In genomic region chr7:4705098-4705497, GRCm38 (mm10) we compare ENCODE assay signal across 8 mouse cellular contexts. TPM values are rescaled to one million over a fixed set of nuclear protein-coding genes. Genes with fewer than 3 reads are reported as not detected.
DNase-seq lines count a peak whose midpoint lies in the region; ATAC-seq and TF ChIP-seq lines count a peak whose summit lies in the region.

No protein-coding gene starts in this region.

- H3K4me3 ChIP-seq in hindbrain, embryonic 11.5 days (ENCODE audit: low read depth, low read length), result no peak overlapping the region
- H3K4me3 ChIP-seq in hindbrain, embryonic 13.5 days, result no peak overlapping the region
- peak overlapping the region in 1 of 2 experiments; percentile 33; a peak in 2 of 4 replicates for H3K4me3 ChIP-seq in MEL (ENCODE audit: control insufficient read depth in 1 of 2, insufficient read depth in 1 of 2, low read depth in 2 of 2, low read length in 2 of 2)
- H3K4me3 ChIP-seq in limb, embryonic 10.5 days, result no peak overlapping the region

- WGBS in hindbrain, embryonic 11.5 days, result 37% methylated on average over 18 of the region's 18 CpGs
- WGBS in hindbrain, embryonic 13.5 days, result 33% methylated on average over 18 of the region's 18 CpGs
- 44% methylated on average over 18 of the region's 18 CpGs for WGBS in limb, embryonic 10.5 days

- peak; percentile 77 to 92 (median 84) for TF ChIP-seq CTCF in MEL (IDR thresholded peaks at IDR 0.05 in 2 of 3, conservative IDR thresholded peaks at IDR 0.05 in 1 of 3; ENCODE audit: control insufficient read depth in 1 of 3, insufficient read depth in 1 of 3, low read depth in 2 of 3, low read length in 3 of 3, poor library complexity in 1 of 3, severe bottlenecking in 1 of 3)

- H3K9ac ChIP-seq in hindbrain, embryonic 11.5 days (ENCODE audit: low read depth, low read length), result no peak overlapping the region
- H3K9ac ChIP-seq in hindbrain, embryonic 13.5 days, result no peak overlapping the region
- H3K9ac ChIP-seq in MEL (ENCODE audit: control insufficient read depth, low read depth, low read length, poor library complexity, severe bottlenecking), result peak overlapping the region; percentile 64

- no peak overlapping the region for H3K27ac ChIP-seq in hindbrain, embryonic 11.5 days (ENCODE audit: low read depth, low read length)
- no peak overlapping the region for H3K27ac ChIP-seq in hindbrain, embryonic 13.5 days
- H3K27ac ChIP-seq in MEL (ENCODE audit: control insufficient read depth, low read depth, low read length), result no peak overlapping the region
- no peak overlapping the region for H3K27ac ChIP-seq in limb, embryonic 10.5 days

- no peak for TF ChIP-seq POLR2A in MEL (IDR thresholded peaks at IDR 0.05; ENCODE audit: control insufficient read depth in 1 of 2, insufficient read depth in 1 of 2, low read depth in 1 of 2, low read length in 2 of 2, poor library complexity in 1 of 2)

- H3K79me2 ChIP-seq in MEL (ENCODE audit: control insufficient read depth, insufficient read depth, low read length, poor library complexity), result no peaks in the 10 kb centered on the region

- peak; percentile 89 for TF ChIP-seq RAD21 in MEL (IDR thresholded peaks at IDR 0.05; ENCODE audit: low read depth, low read length)

- TF ChIP-seq EP300 in MEL (IDR thresholded peaks at IDR 0.05; ENCODE audit: low read depth in 1 of 2, low read length in 2 of 2), result no peak

- H3K4me2 ChIP-seq in hindbrain, embryonic 11.5 days (replicated peaks; ENCODE audit: low read depth, low read length), result no peak overlapping the region
- H3K4me2 ChIP-seq in hindbrain, embryonic 13.5 days, result no peak overlapping the region

- ATAC-seq in hindbrain, embryonic 11.5 days (ENCODE audit: low FRiP score), result no peak
- ATAC-seq in hindbrain, embryonic 13.5 days (ENCODE audit: low FRiP score), result no peak

- no peaks in the 10 kb centered on the region for H3K4me1 ChIP-seq in hindbrain, embryonic 11.5 days (replicated peaks; ENCODE audit: control insufficient read depth, insufficient read depth, low read length)
- peaks cover 7% of the 10 kb centered on the region; the same call in 1 of the 2 replicates for H3K4me1 ChIP-seq in hindbrain, embryonic 13.5 days (replicated peaks)
- H3K4me1 ChIP-seq in MEL (ENCODE audit: control insufficient read depth in 1 of 2, insufficient read depth in 2 of 2, low read length in 2 of 2), result no peaks in the 10 kb centered on the region
- H3K4me1 ChIP-seq in limb, embryonic 10.5 days, result no peaks in the 10 kb centered on the region

- peaks cover 12% of the 10 kb centered on the region for H3K36me3 ChIP-seq in hindbrain, embryonic 11.5 days (ENCODE audit: control insufficient read depth, insufficient read depth, low read length)
- peaks cover 95% of the 10 kb centered on the region for H3K36me3 ChIP-seq in hindbrain, embryonic 13.5 days
- no peaks in the 10 kb centered on the region for H3K36me3 ChIP-seq in MEL (ENCODE audit: control insufficient read depth in 1 of 2, insufficient read depth in 2 of 2, low read length in 2 of 2)
- H3K36me3 ChIP-seq in limb, embryonic 10.5 days, result peaks cover 97% of the 10 kb centered on the region

- H3K9me3 ChIP-seq in hindbrain, embryonic 11.5 days (ENCODE audit: control insufficient read depth, low read length), result no peaks in the 10 kb centered on the region
- H3K9me3 ChIP-seq in hindbrain, embryonic 13.5 days, result no peaks in the 10 kb centered on the region
- no peaks in the 10 kb centered on the region for H3K9me3 ChIP-seq in MEL (replicated peaks; ENCODE audit: insufficient read depth, low read length)
- no peaks in the 10 kb centered on the region for H3K9me3 ChIP-seq in limb, embryonic 10.5 days (replicated peaks)

- DNase-seq in hindbrain, embryonic 11.5 days (ENCODE audit: low spot score), result peak; percentile 74
- DNase-seq in 416B (ENCODE audit: low read depth) (peak; percentile 39), MEL (ENCODE audit: low read depth, low spot score) (peak; percentile 78)
- peak; percentile 55 to 68 for DNase-seq in cerebellum, postnatal 25 days
- DNase-seq in limb, embryonic 10.5 days (ENCODE audit: low spot score), result peak; percentile 45
- DNase-seq in naive thymus-derived CD4-positive, alpha-beta T cell, adult 2 months (ENCODE audit: low read depth), result peak; percentile 41
- no peak for DNase-seq in layer of hippocampus, adult 9-11 months

- no peaks in the 10 kb centered on the region for H3K27me3 ChIP-seq in hindbrain, embryonic 11.5 days (ENCODE audit: control insufficient read depth, insufficient read depth, low read length)
- H3K27me3 ChIP-seq in hindbrain, embryonic 13.5 days, result no peaks in the 10 kb centered on the region
- peaks cover 0 to 3% of the 10 kb centered on the region in 2 experiments; a peak in 2 of 4 replicates for H3K27me3 ChIP-seq in MEL (ENCODE audit: control insufficient read depth in 1 of 2, insufficient read depth in 2 of 2, low read length in 2 of 2)
- no peaks in the 10 kb centered on the region for H3K27me3 ChIP-seq in limb, embryonic 10.5 days (ENCODE audit: low read depth, poor library complexity, severe bottlenecking)

TF ChIP-seq in MEL, 35 proteins besides CTCF, POLR2A, EP300 and RAD21 (continues in another document):
- TF ChIP-seq ZKSCAN1 (IDR thresholded peaks at IDR 0.05; ENCODE audit: low read depth, low read length) (no peak), GABPA (IDR thresholded peaks at IDR 0.05; ENCODE audit: low read depth, low read length) (no peak), MXI1 (IDR thresholded peaks at IDR 0.05; ENCODE audit: low read depth, low read length) (no peak), POLR2AphosphoS5 (IDR thresholded peaks at IDR 0.05; ENCODE audit: borderline replicate concordance, low read depth, low read length) (no peak), TAL1 (IDR thresholded peaks at IDR 0.05; ENCODE audit: low read length) (no peak), ZC3H11A (IDR thresholded peaks at IDR 0.05; ENCODE audit: low read depth, low read length) (peak; percentile 84), UBTF (IDR thresholded peaks at IDR 0.05; ENCODE audit: borderline replicate concordance, insufficient read depth, low read depth, low read length) (no peak), SIN3A (IDR thresholded peaks at IDR 0.05; ENCODE audit: low read length) (peak; percentile 32; the same call in 1 of the 2 replicates), MAFK (IDR thresholded peaks at IDR 0.05; ENCODE audit: borderline replicate concordance, low read depth, low read length) (no peak), POLR2AphosphoS2 (IDR thresholded peaks at IDR 0.05; ENCODE audit: low read length) (no peak), HCFC1 (IDR thresholded peaks at IDR 0.05; ENCODE audit: low read depth, low read length) (peak; percentile 46; the same call in 1 of the 2 replicates), CHD2 (IDR thresholded peaks at IDR 0.05; ENCODE audit: low read length) (no peak), USF2 (IDR thresholded peaks at IDR 0.05; ENCODE audit: borderline replicate concordance in 1 of 2, insufficient read depth in 1 of 2, low read depth in 1 of 2, low read length in 2 of 2) (no peak), ZMIZ1 (IDR thresholded peaks at IDR 0.05; ENCODE audit: low read depth, low read length) (no peak), TBP (IDR thresholded peaks at IDR 0.05; ENCODE audit: low read depth, low read length) (peak; percentile 81), SMC3 (IDR thresholded peaks at IDR 0.05; ENCODE audit: low read depth, low read length) (peak; percentile 84)

RNA-seq across cellular contexts. Expression of gene Brsk1, which starts 14.7 kb away (rescaled TPM):
- polyA plus RNA-seq in hindbrain, embryonic 11.5 days (2014; fragmentation: Nextera tagmentation; extraction: Ambion mirVana), result 3.1 and 5.1 TPM in 2 replicates
- 7.2 and 7.5 TPM in 2 replicates for polyA plus RNA-seq in hindbrain, embryonic 13.5 days (2015; fragmentation: Nextera tagmentation; extraction: Ambion mirVana)
- total RNA-seq in MEL (2012; rRNA removed), result not detected in 2 replicates
- polyA plus RNA-seq in MEL (2012; ENCODE audit: insufficient read depth in 1 of 2, insufficient read length in 2 of 2, low read depth in 1 of 2, low replicate concordance in 2 of 2, missing spikeins in 1 of 2), result under 1 TPM in 1 of 2 experiments, not detected in 1; 0.06 TPM
- 1.3 TPM in 2 replicates for polyA plus RNA-seq in limb, embryonic 10.5 days (2016; fragmentation: Nextera tagmentation; extraction: Ambion mirVana)

RNA-seq across cellular contexts. Expression of gene Tmem150b, which starts 20.0 kb away (rescaled TPM):
- 0.22 and 0.26 TPM in 2 replicates for polyA plus RNA-seq in hindbrain, embryonic 11.5 days (2014; fragmentation: Nextera tagmentation; extraction: Ambion mirVana)
- 0.12 and 0.19 TPM in 2 replicates for polyA plus RNA-seq in hindbrain, embryonic 13.5 days (2015; fragmentation: Nextera tagmentation; extraction: Ambion mirVana)
- total RNA-seq in MEL (2012; rRNA removed), result 0.31 and 0.39 TPM in 2 replicates
- 1 to 10 TPM in 1 of 2 experiments, not detected in 1; 1.4 TPM for polyA plus RNA-seq in MEL (2012; ENCODE audit: insufficient read depth in 1 of 2, insufficient read length in 2 of 2, low read depth in 1 of 2, low replicate concordance in 2 of 2, missing spikeins in 1 of 2)
- 0.13 TPM in 1 of 2 replicates, not detected in the other for polyA plus RNA-seq in limb, embryonic 10.5 days (2016; fragmentation: Nextera tagmentation; extraction: Ambion mirVana)

RNA-seq across cellular contexts. Expression of gene Hspbp1, which starts 20.2 kb away (rescaled TPM):
- polyA plus RNA-seq in hindbrain, embryonic 11.5 days (2014; fragmentation: Nextera tagmentation; extraction: Ambion mirVana), result 112 and 114 TPM in 2 replicates
- 128 and 137 TPM in 2 replicates for polyA plus RNA-seq in hindbrain, embryonic 13.5 days (2015; fragmentation: Nextera tagmentation; extraction: Ambion mirVana)
- 101 and 111 TPM in 2 replicates for total RNA-seq in MEL (2012; rRNA removed)
- 100 to 1,000 TPM in 1 of 2 experiments, not detected in 1; 101 TPM for polyA plus RNA-seq in MEL (2012; ENCODE audit: insufficient read depth in 1 of 2, insufficient read length in 2 of 2, low read depth in 1 of 2, low replicate concordance in 2 of 2, missing spikeins in 1 of 2)
- 123 and 130 TPM in 2 replicates for polyA plus RNA-seq in limb, embryonic 10.5 days (2016; fragmentation: Nextera tagmentation; extraction: Ambion mirVana)

RNA-seq across cellular contexts. Expression of gene Kmt5c, which starts 34.8 kb away (rescaled TPM):
- polyA plus RNA-seq in hindbrain, embryonic 11.5 days (2014; fragmentation: Nextera tagmentation; extraction: Ambion mirVana), result 64.3 and 69.2 TPM in 2 replicates
- 79.4 and 86.8 TPM in 2 replicates for polyA plus RNA-seq in hindbrain, embryonic 13.5 days (2015; fragmentation: Nextera tagmentation; extraction: Ambion mirVana)
- 21.0 and 21.8 TPM in 2 replicates for total RNA-seq in MEL (2012; rRNA removed)
- polyA plus RNA-seq in MEL (2012; ENCODE audit: insufficient read depth in 1 of 2, insufficient read length in 2 of 2, low read depth in 1 of 2, low replicate concordance in 2 of 2, missing spikeins in 1 of 2), result 10 to 100 TPM in 1 of 2 experiments, not detected in 1; 60.2 TPM
- polyA plus RNA-seq in limb, embryonic 10.5 days (2016; fragmentation: Nextera tagmentation; extraction: Ambion mirVana), result 88.9 and 100 TPM in 2 replicates

RNA-seq across cellular contexts. Expression of gene Ppp6r1, which starts 46.3 kb away (rescaled TPM):
- polyA plus RNA-seq in hindbrain, embryonic 11.5 days (2014; fragmentation: Nextera tagmentation; extraction: Ambion mirVana), result 6.0 and 8.1 TPM in 2 replicates
- 9.7 and 12.4 TPM in 2 replicates for polyA plus RNA-seq in hindbrain, embryonic 13.5 days (2015; fragmentation: Nextera tagmentation; extraction: Ambion mirVana)
- 89.5 and 93.1 TPM in 2 replicates for total RNA-seq in MEL (2012; rRNA removed)
- 100 to 1,000 TPM in 1 of 2 experiments, not detected in 1; 167 TPM for polyA plus RNA-seq in MEL (2012; ENCODE audit: insufficient read depth in 1 of 2, insufficient read length in 2 of 2, low read depth in 1 of 2, low replicate concordance in 2 of 2, missing spikeins in 1 of 2)
- 10.6 and 11.4 TPM in 2 replicates for polyA plus RNA-seq in limb, embryonic 10.5 days (2016; fragmentation: Nextera tagmentation; extraction: Ambion mirVana)
